Mouse (Mus musculus) heart, adult 8-10 months (tissue): ENCODE measurements at regions not wholly inside any gene's neighbourhood (a gene's known extent, or its start where the extent isn't known, plus 50 kb on each side); places are given as distances from the start of the nearest gene placed in this dataset.
"Not testable (repeated sequence)": the region's sequence is repeated elsewhere in the genome, so short reads cannot be mapped to it uniquely, and the experiment has no call there.

Experiments
- DNase-seq: peaks from one replicate; pipeline ENCODE4 v3.0.0; 2022; ENCODE audit warnings: low spot score

- no peak for DNase-seq
Observed at GRCm38 (mm10) chr12:113332226-113332625, 146.5 kb downstream of the Tmem121 start.

DNA sequence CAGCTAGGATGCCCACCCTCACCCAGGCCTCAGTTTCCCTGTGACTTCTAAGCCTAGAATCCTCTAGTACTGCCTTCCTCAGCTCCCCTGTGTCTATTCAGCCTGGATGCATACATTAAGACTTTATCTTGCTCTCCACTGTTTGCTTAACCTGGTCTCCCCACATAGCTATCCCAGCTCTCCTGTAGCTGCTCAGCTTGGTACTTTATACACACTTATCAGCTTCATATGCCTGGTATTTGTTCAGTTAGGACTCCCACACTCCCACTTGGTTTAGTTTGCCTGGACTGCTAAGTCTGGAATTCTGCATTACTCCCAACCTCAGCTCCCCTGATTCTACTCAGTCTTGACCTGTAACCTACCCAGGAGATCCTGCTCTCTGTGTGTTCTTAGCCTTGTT is 147.7 kb downstream of the Tmem121 start:
- no peak for DNase-seq

GRCm38 (mm10) chr12:113333853-113334252 is 148.1 kb downstream of the Tmem121 start:
- DNase-seq = not testable (repeated sequence)

DNA sequence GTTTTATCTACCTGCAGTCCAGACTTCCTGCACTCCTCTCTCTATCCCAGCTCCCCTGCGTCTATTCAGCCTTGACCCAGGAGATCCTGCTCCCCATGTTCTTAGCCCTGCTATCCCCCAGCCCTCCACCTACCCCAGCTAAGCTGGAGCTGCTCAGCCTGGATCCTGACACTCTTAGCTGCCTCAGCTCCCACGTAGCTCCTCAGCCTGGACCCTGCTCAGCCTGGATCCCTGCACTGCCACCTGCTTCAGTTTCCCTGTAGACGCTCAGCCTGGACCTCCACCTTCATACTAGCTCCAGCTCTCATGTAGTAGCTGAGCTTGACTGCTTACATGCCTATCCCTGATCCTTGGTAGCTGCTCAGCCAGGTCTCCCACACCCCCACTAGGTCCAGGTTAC is 151.5 kb downstream of the Tmem121 start:
- no peak for DNase-seq

DNA sequence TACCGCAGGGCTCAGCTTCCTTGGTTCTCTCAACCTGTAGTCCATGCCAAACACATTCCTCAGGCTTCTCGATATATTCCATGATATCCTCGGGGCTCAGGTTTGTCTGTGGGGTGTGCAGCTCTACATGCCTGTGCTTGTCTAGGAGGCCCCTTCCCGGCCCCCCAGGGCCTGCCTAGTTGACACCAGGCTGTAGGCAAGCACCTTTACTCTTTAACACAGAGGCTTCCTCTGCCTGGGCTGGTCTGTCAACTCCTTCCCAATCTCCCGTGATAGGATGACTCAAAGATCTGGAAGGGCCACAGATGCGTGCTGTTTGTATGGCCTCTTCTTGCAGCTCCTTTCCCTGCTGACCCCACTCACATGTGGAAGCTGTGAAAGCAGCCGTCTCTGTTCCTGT is 150.4 kb upstream of the Adam6b start:
- DNase-seq = no peak

GRCm38 (mm10) chr12:113341046-113341445 is 148.3 kb upstream of the Adam6b start:
- no peak for DNase-seq

GRCm38 (mm10) chr12:113355132-113355531 is 134.2 kb upstream of the Adam6b start:
- no peak for DNase-seq

DNA sequence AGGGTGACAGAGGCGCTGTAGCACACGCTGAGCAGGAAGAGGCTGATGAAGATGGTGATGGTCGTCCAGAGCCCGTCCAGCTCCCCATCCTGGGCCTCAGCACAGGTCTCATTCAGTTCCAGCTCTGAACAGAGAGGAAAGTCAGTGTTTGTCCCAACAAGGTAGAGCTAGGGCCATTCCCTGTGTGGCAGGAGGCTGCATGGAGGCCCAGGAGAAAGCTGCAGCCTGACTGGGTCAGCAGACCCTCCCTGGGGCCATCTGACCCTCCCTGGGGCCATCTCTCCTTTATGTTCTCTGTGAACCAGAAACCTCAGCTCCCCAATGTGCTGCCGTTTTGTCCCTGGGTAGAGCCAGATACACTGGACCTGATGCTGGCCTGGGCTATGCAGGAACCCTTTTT is 131.2 kb upstream of the Adam6b start:
- DNase-seq = no peak

DNA sequence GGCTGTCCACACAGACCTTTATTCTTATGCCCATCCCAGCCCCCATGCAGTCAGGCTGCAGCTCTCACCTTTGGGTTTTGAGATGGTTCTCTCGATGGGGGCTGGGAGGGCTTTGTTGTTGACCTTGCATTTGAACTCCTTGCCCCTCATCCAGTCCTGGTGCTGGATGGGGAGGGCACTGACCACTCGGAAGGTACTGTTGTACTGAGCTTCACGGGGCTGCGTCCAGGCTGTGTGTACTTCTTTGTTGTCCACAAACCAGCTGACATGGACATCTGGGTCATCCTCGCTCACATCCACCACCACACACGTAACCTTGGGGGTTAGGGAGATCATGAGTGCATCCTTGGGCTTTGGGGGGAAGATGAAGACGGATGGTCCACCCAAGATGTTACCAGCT is 129.3 kb upstream of the Adam6b start:
- no peak for DNase-seq

GRCm38 (mm10) chr12:113362409-113363038 is 126.8 kb upstream of the Adam6b start:
- DNase-seq = no peak

- no peak for DNase-seq
Observed at GRCm38 (mm10) chr12:113364023-113364422, 125.3 kb upstream of the Adam6b start.

DNA sequence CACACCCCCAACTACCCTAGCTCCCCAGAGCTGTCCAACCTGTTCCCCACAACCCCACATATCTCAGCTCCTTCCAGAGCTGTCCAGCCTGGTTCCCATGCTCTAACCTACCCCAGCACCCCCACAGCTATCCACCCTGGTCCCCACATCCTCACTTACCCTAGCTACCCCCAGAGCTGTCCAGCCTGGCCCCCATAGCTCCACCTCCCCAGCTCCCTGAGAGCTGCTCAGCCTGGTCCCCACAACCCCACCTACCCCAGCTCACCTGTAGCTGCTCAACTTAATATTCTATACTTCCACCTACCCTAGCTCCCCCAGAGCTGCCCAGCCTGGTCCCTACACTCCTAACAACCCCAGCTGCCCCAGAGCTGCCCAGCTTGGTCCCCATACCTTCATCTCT is 124.9 kb upstream of the Adam6b start:
- no peak for DNase-seq

GRCm38 (mm10) chr12:113365783-113366182 is 123.5 kb upstream of the Adam6b start:
- DNase-seq = no peak

DNA sequence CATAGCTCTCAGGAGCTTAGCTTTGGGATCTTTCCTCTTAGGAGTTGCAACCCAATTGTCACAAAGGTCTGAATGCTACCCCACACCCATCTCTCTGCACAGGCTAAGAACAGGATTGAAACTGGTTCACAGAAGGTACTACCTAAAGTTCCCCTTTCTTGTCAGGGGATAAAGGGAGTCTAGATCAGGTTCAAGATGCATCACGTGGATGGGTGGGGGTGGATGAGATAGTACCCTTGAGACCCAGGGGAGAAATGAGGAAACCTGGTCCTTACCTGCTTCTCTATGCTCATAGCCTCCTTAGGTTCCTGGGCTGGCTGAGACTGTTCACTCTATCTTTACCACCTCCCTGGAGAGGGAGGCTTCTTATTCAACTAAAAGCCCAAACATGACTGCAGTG is 122.9 kb upstream of the Adam6b start:
- DNase-seq = no peak

DNA sequence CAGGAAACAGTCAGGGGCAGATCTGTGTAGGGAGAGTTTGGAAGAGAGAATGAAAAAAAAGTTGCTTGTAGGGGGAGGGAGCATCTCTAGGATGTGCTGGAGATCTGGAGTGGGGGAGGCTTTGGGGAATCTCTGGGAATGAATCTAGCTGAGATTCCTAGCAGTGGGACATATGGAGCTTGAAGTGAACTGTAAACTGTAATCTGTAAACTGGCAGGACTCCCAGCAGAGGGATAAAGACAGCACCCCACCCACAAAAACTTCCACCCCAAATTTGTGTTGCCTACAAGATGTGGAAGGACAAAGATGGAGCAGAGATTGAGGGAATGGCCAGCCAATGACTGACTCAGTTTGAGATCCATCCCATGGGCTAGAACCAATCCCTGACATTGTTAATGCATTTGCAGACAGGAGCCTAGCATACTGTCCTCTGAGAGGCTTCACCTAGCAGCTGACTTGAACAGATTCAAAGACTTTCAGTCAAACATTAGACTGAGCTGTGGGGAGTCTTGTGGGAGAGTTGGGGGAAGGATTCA is 87.7 kb upstream of the Adam6b start:
- no peak for DNase-seq

DNA sequence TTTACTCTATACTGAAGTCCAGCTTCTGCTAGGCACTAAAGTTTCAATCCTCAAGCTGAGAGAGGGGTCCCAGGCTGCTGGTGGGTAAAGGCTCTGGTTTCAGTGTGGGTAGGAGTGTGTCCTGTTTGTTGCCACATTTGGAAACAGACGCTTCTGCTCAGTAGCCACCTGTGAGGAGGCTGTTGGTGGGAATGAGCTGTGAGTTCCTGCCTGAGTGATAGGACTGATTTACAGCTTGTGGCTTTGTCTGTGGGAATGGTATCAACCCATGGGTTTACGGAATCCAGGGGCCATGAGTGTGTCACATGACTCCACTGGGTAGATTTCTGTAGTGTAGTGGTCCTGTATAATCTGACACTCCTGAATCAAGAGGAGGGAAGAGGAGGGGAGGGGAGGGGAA is 86.5 kb upstream of the Adam6b start:
- no peak for DNase-seq

DNA sequence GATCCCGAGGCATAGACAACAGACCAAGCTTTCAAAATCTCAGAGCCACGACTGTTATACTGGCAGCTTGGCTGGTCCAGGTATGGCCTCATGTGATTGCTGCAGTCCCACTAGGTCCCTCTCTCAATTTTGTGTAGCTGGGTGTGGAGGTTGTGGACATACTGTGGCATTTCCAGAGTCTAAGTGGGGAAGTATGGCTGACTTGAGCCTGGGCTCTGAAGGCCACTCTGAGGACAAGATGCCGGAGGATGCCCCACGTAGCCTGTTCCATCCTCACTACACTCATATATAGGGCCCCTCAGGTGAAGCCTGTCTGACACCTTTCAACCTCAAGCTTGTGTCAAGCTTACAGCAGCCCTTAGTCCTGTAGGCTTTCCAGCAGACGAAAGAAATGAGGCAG is 78.2 kb upstream of the Adam6b start:
- no peak for DNase-seq

- DNase-seq = no peak
Observed at GRCm38 (mm10) chr12:113413996-113414395, 75.3 kb upstream of the Adam6b start.

DNA sequence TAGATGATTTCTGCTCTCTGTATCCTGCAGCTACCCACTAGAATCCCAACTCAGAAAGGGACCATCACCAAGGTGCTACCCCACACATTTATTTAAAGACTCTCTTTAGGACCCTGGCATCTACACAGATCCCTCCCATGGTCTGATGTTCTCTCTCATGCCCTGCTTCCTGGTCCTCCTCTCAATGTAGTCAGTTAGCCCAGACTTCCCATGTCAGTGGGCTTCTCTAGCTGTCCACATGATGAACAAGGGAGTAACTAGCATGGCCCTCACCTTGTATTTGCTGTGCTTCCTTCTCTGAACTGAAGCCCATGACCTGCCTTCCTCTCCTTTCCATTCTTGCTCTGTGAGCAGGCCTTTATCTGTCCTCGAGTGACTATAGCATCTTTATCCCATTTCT is 71.8 kb upstream of the Adam6b start:
- no peak for DNase-seq

- no peak for DNase-seq
Observed at GRCm38 (mm10) chr12:113418731-113419402, 70.4 kb upstream of the Adam6b start.

- no peak for DNase-seq
Observed at GRCm38 (mm10) chr12:113420721-113421305, 68.5 kb upstream of the Adam6b start.

- DNase-seq = no peak
Observed at GRCm38 (mm10) chr12:113421716-113422595, 67.4 kb upstream of the Adam6b start.
